In the genomic region with DNA sequence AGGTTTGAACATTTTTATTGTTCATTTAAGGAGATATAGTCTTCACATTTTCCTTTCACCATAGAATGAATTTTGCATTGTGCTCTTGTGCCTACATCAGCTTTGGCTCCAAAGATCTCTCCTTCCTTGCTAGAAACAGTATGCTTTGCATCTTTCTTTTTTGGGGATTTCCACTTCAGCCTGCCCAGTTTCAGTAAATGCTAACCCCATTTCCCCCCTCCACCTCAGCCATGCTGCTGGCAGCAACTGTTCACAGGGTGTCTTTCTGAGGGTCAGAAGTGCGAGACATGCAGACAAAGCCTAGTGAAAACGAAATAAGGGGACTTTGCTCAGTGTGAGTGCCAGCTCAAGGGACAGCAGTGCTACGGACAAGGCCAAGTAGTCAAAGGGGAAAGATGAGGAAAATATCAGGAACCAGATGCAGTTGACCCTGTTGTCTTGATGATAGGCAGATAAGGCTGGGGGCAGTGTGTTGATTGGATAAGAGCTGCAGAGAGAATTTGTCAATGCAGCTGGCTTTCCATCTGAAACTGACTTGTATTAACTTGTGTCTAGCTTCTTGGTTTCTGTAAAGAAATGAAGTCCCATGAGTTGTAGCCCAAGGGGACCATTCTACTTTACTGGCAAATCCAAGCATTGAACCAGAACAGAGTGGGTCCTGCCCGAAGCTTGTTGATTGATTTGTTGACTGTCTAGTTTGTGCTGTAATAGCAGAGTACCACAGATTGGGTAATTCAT, we compare ENCODE assay signal across 1 mouse cellular context.
TF ChIP-seq lines count a peak whose summit lies in the region.

No protein-coding gene starts in this region.

TF ChIP-seq in CH12.LX, 34 proteins besides CTCF, POLR2A, EP300 and RAD21 (continued from another document):
- no peak for TF ChIP-seq CHD1 (IDR thresholded peaks at IDR 0.05; ENCODE audit: low read depth, low read length)
- no peak for TF ChIP-seq GABPA (IDR thresholded peaks at IDR 0.05; ENCODE audit: insufficient replicate concordance, low read depth, low read length)
- TF ChIP-seq ZNF384 (IDR thresholded peaks at IDR 0.05; ENCODE audit: low read depth, low read length), result 0 out of 2 replicates have a peak, but pooled peaks have one; percentile 18
- no peak for TF ChIP-seq ZKSCAN1 (IDR thresholded peaks at IDR 0.05; ENCODE audit: borderline replicate concordance, low read depth, low read length)
- TF ChIP-seq ZC3H11A (IDR thresholded peaks at IDR 0.05; ENCODE audit: low read depth, low read length), result no peak
- TF ChIP-seq IRF4 (IDR thresholded peaks at IDR 0.05; ENCODE audit: low read depth, low read length), result peak; percentile 73
- TF ChIP-seq BHLHE40 (IDR thresholded peaks at IDR 0.05; ENCODE audit: low read depth, low read length), result no peak; the same call in 1 of the 2 replicates
- TF ChIP-seq ETS1 (conservative IDR thresholded peaks at IDR 0.05; ENCODE audit: low read depth, low read length), result peak; percentile 31
- no peak for TF ChIP-seq UBTF (IDR thresholded peaks at IDR 0.05; ENCODE audit: low read depth, low read length)
- peak; percentile 37; the same call in 1 of the 2 replicates for TF ChIP-seq ZMIZ1 (IDR thresholded peaks at IDR 0.05; ENCODE audit: low read depth, low read length)
- TF ChIP-seq KAT2A (IDR thresholded peaks at IDR 0.05; ENCODE audit: insufficient replicate concordance, low read length), result no peak
- peak; percentile 65; the same call in 1 of the 2 replicates for TF ChIP-seq MAZ (IDR thresholded peaks at IDR 0.05; ENCODE audit: low read depth, low read length)
- peak; percentile 31; the same call in 1 of the 2 replicates for TF ChIP-seq SIN3A (IDR thresholded peaks at IDR 0.05; ENCODE audit: low read length)
- 0 out of 2 replicates have a peak, but pooled peaks have one; percentile 20 for TF ChIP-seq RCOR1 (conservative IDR thresholded peaks at IDR 0.05; ENCODE audit: low read depth, low read length)
- peak; percentile 46; the same call in 1 of the 2 replicates for TF ChIP-seq CHD2 (IDR thresholded peaks at IDR 0.05; ENCODE audit: low read length)
- TF ChIP-seq USF2 (conservative IDR thresholded peaks at IDR 0.05; ENCODE audit: low read depth, low read length), result no peak
- no peak for TF ChIP-seq JUND (conservative IDR thresholded peaks at IDR 0.05; ENCODE audit: low read depth, low read length)
